Mouse (Mus musculus): ENCODE measurements around the gene Zfp385a. TPM values are rescaled to one million over a fixed set of nuclear protein-coding genes. Genes with fewer than 3 reads are reported as not detected.
A peak's percentile ranks its signal among the peaks of the same experiment; 100 is the strongest.

Gene Zfp385a
- polyA plus RNA-seq, 1 experiment: 17.4 TPM

DNA sequence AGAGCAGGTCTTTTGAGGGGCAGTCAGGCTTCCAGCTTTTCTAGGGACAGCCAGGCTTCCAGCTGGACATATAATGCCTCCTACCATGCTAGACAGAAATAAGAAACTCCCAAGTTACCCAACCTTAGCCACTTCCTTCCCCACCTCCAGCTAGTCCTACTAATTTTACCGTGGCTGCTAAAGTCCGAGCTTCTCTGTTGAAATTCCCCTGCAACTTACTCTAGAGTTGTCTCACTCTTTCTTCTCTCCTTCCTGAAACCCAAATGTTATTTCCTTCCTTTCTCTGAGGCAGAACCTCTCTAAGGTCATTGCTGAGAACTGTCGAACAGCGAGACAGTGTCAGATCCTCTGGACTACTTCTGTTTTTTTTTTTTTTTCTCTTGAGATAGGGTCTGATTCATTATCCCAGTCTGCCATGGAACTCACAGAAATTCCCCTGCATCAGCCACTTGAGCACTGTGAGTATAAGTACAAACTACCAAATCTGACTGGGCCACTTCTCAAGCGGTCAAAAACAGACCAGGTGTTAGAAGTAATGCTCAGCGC lies 29.5 kb downstream of the Zfp385a start, which contains the start of gene Gpr84:
TSS of gene Gpr84 (minus strand) at position 248 of the 546 bp plus-strand sequence.
- no peak within 1 kb of the TSS for H3K4me3 ChIP-seq (ENCODE audit: insufficient read depth, low read depth, low read length)
- no peak within 1 kb of the TSS for H3K27ac ChIP-seq (replicated peaks; ENCODE audit: low read depth, low read length)
- H3K4me1 ChIP-seq (ENCODE audit: control insufficient read depth, insufficient read depth, insufficient read length, low read length): no peaks in the 10 kb centered on the region; the same call in 1 of the 2 replicates

DNA sequence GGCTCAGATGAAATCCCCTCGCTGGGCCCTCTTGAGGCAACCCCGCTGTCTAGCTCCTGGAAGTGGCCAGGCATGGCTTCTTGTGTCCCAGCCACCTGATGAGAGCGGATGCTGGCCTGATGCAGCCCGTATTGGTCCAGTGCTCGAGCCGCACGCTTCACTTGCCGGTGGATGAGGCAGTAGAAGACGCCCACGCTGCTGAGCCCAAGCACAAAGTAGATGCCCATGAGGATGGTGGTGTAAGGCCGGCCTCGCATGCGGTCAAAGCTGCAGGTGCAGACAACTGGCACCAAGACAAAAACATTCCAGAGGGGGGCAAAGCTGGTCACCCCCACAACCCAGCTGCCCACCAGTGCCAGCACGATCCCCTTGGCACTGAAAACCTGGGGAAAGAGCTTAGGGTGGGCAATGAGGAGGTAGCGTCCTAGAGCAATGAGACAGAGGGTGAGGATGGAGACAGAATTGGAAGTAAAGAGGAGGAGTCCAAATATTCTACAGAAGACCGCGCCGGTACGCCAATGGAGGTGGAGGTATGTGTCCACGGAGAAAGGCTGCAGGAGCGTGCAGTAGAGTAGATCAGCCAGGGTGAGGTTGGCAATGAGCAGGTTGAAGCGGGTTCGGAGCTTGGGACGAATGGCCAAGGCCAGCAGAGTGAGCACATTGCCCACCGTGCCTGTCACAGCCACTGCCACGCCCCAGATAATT lies 30.9 kb downstream of the Zfp385a start:
- peaks cover 1% of the 10 kb centered on the region; the same call in 1 of the 2 replicates for H3K4me1 ChIP-seq (ENCODE audit: control insufficient read depth, insufficient read depth, insufficient read length, low read length)
- no peak overlapping the region for H3K4me3 ChIP-seq (ENCODE audit: insufficient read depth, low read depth, low read length)
- no peak overlapping the region for H3K27ac ChIP-seq (replicated peaks; ENCODE audit: low read depth, low read length)

DNA sequence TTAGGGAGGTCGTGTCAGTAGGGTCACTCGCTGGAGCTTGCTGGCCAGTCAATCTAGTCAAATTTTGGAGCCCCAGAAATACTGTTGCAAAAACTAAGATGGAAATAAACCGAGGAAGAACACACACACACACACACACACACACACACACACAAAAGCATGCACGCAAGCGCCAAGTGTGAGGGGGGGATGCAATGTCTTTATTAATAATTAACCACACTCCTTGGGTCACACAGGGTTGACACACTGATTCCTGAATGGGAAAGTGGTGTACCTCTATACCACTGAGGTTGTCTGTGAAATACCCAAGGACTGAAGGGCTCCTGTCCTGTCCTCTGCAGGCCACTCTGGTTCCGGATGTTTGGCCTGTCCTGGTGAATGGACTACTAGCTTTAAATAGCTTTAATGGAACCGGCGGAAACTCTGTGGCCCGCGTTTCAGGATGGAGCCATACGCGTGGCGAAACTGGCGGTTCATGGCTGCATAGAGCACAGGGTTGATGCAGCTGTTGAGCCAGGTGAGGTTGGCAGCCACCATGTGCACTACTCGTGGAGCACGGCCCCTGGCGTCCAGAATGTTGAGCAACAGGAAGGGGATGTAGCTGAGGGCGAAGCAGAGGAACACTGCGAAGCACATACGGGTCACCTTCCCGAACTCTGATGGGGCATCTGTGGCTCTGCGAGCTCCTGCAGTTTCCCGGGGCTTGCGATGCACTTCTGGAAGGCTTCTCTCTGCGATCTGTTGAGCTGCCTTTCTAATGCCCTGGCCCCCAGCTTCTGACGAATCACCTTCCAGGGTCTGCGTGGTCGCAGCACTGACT lies 31.6 kb downstream of the Zfp385a start:
- Histone ChIP-seq H3K4me1 (ENCODE audit: control insufficient read depth, insufficient read depth, insufficient read length, low read length) (peaks cover 2% of the 10 kb centered on the region; the same call in 1 of the 2 replicates), H3K27ac (replicated peaks; ENCODE audit: low read depth, low read length) (no peak overlapping the region), H3K4me3 (ENCODE audit: insufficient read depth, low read depth, low read length) (no peak overlapping the region)

- Histone ChIP-seq H3K4me1 (ENCODE audit: control insufficient read depth, insufficient read depth, insufficient read length, low read length) (peaks cover 2% of the 10 kb centered on the region; the same call in 1 of the 2 replicates), H3K4me3 (ENCODE audit: insufficient read depth, low read depth, low read length) (no peak overlapping the region), H3K27ac (replicated peaks; ENCODE audit: low read depth, low read length) (no peak overlapping the region)
Observed at GRCm38 (mm10) chr15:103307125-103307524, 32.8 kb downstream of the Zfp385a start.

DNA sequence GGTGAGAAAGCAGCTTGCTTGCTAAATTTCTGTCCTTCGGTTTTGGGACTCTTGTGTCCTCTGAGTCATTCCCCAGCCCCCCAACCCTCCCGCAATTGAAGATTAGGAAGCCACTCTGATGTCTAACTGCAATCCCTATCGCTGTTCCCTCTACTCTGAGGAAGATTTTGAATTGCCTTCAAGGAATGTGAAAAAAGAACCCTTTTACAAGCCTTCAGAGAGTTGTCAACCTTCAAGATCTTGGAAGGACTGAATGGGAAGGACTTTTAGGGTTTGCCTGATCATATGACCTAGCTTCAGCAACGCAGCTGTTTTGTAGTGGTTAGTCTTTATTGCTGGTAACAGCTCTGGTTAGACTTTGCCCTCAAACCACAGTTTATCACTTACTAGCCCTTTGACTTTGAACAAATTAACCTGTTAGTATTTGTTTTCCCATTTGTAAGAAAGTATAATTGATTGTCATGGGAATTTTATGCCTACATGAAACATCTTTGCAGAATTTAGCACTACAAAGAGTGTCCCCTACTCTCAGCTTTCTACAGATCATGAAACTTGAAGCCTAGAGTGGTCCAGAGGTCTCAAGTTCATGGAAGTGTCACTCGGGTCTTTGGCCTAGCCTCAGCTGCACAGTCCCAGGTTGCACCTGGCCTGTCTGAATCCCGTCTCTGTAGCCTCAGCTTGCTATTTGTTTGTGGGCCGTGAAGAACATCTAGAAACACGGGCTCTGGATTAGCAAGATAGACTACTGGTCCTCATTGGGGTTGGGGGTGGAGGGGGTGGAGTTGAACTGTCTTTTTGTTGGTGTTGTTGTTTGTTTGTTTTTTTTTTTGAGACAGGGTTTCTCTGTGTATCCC lies 33.9 kb downstream of the Zfp385a start:
- H3K4me1 ChIP-seq (ENCODE audit: control insufficient read depth, insufficient read depth, insufficient read length, low read length): peaks cover 2% of the 10 kb centered on the region; the same call in 1 of the 2 replicates

DNA sequence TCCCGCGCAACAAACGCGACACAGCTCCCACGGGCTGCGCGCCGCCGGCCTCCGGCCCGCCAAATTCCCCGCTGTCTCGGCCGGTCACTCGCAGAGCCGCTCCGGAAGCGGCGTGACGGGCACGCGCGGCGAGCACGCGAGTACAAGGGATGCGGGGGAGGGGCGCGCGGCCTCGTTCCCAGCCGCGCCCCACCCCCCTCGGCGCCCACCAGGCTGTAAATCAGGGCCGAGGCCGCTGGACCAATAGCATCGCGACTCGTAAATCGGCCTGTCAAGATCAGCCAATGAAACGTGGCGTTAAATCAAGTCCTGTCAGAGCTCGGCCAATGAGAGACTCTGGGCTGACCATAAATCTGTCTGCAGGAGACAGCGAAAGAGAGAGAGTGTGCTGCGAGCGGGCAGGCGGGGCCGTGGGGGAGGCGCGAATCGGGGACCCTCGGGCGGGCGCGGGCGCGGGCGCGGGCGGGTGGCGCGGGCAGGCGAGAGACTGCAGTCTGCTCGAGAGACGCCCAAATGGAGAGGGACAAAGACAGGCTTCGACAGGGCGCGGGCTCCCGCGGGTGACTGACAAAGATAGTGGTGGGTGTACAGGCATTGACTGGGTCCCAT lies 34.7 kb downstream of the Zfp385a start:
- peaks cover 2% of the 10 kb centered on the region; the same call in 1 of the 2 replicates for H3K4me1 ChIP-seq (ENCODE audit: control insufficient read depth, insufficient read depth, insufficient read length, low read length)

More for the DNA sequence above, 33.9 kb downstream of the Zfp385a start:
- Histone ChIP-seq H3K27ac (replicated peaks; ENCODE audit: low read depth, low read length) (peak overlapping the region; percentile 60), H3K4me3 (ENCODE audit: insufficient read depth, low read depth, low read length) (peak overlapping the region; percentile 60)

DNA sequence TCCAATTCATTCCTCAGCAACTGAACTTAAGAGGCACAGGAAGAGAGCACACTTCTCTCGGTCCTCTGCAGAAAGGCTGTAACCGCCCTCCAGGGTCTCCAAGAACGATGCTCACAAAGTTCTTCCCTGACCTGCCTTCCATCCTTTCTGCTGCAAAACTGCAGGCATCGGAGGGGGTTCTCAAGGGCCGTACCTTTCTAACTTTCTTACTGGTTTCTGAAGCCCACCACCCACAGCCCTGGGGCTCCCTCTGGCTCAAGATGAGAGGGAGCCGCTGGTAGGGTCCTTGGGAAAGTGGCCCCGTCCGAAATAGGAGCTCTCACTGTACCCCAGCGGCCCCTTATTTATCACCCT lies 35.3 kb downstream of the Zfp385a start:
- Histone ChIP-seq H3K4me3 (ENCODE audit: insufficient read depth, low read depth, low read length) (peak overlapping the region; percentile 57), H3K27ac (replicated peaks; ENCODE audit: low read depth, low read length) (no peak overlapping the region), H3K4me1 (ENCODE audit: control insufficient read depth, insufficient read depth, insufficient read length, low read length) (peaks cover 2% of the 10 kb centered on the region; the same call in 1 of the 2 replicates)

More for the DNA sequence above, 34.7 kb downstream of the Zfp385a start:
- Histone ChIP-seq H3K4me3 (ENCODE audit: insufficient read depth, low read depth, low read length) (peak overlapping the region; percentile 60), H3K27ac (replicated peaks; ENCODE audit: low read depth, low read length) (peak overlapping the region; percentile 60)

GRCm38 (mm10) chr15:103303916-103304615 lies 35.8 kb downstream of the Zfp385a start:
- peaks cover 2% of the 10 kb centered on the region; the same call in 1 of the 2 replicates for H3K4me1 ChIP-seq (ENCODE audit: control insufficient read depth, insufficient read depth, insufficient read length, low read length)
- H3K27ac ChIP-seq (replicated peaks; ENCODE audit: low read depth, low read length): peak overlapping the region; percentile 11; the same call in 1 of the 2 replicates
- peak overlapping the region; percentile 57 for H3K4me3 ChIP-seq (ENCODE audit: insufficient read depth, low read depth, low read length)

- Histone ChIP-seq H3K27ac (replicated peaks; ENCODE audit: low read depth, low read length) (no peak overlapping the region), H3K4me1 (ENCODE audit: control insufficient read depth, insufficient read depth, insufficient read length, low read length) (peaks cover 2% of the 10 kb centered on the region; the same call in 1 of the 2 replicates), H3K4me3 (ENCODE audit: insufficient read depth, low read depth, low read length) (no peak overlapping the region)
Observed at GRCm38 (mm10) chr15:103302341-103303021, 37.4 kb downstream of the Zfp385a start.

GRCm38 (mm10) chr15:103301547-103302340 lies 38.1 kb downstream of the Zfp385a start:
- peaks cover 2% of the 10 kb centered on the region; the same call in 1 of the 2 replicates for H3K4me1 ChIP-seq (ENCODE audit: control insufficient read depth, insufficient read depth, insufficient read length, low read length)
- no peak overlapping the region for H3K27ac ChIP-seq (replicated peaks; ENCODE audit: low read depth, low read length)
- H3K4me3 ChIP-seq (ENCODE audit: insufficient read depth, low read depth, low read length): no peak overlapping the region

- peaks cover 2% of the 10 kb centered on the region; the same call in 1 of the 2 replicates for H3K4me1 ChIP-seq (ENCODE audit: control insufficient read depth, insufficient read depth, insufficient read length, low read length)
- H3K27ac ChIP-seq (replicated peaks; ENCODE audit: low read depth, low read length): no peak overlapping the region
- no peak overlapping the region for H3K4me3 ChIP-seq (ENCODE audit: insufficient read depth, low read depth, low read length)
Observed at GRCm38 (mm10) chr15:103301046-103301445, 38.8 kb downstream of the Zfp385a start.

DNA sequence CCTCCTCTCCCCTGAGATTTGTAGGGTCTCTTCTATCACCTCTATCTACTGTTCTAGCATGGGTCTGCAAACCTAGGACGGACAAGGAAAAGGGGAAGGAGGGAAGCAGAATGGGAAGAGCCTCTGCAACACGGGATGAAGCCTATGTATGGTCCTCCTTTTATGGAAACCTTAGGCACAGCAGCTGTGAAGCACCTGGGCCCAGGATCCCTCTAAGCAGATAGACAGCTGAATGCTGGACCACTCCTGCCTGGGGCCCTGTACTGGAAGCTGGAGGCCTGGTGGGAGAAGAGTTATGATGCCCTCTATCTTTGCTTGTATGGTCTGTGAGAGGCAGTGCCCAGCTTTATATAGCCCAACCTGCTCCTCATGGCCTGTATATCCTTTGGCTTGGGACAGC lies 39.3 kb downstream of the Zfp385a start:
- Histone ChIP-seq H3K4me3 (ENCODE audit: insufficient read depth, low read depth, low read length) (no peak overlapping the region), H3K27ac (replicated peaks; ENCODE audit: low read depth, low read length) (no peak overlapping the region), H3K4me1 (ENCODE audit: control insufficient read depth, insufficient read depth, insufficient read length, low read length) (peaks cover 2% of the 10 kb centered on the region; the same call in 1 of the 2 replicates)

Data from brown adipose tissue, adult 24 weeks (tissue).